Mouse (Mus musculus): ENCODE data around the gene Psip1. TPM values are rescaled to one million over a fixed set of nuclear protein-coding genes. Genes with fewer than 3 reads are reported as not detected.

Gene Psip1
- total and polyA plus RNA-seq, 2 experiments from 2014 or later, result 151 to 284 TPM

GRCm38 (mm10) chr4:83427696-83428095 is 58.6 kb downstream of the Psip1 start:
- ATAC-seq (no peak), DNase-seq (ENCODE audit: low spot score) (no peak)
- H3K4me2 ChIP-seq (ENCODE audit: low read depth, low read length), result no peak overlapping the region
- H3K27me3 ChIP-seq (ENCODE audit: insufficient read depth, low read length), result no peaks in the 10 kb centered on the region
- H3K4me1 ChIP-seq (ENCODE audit: insufficient read depth, low read length), result no peaks in the 10 kb centered on the region
- H3K36me3 ChIP-seq (ENCODE audit: insufficient read depth, low read length), result peaks cover 8% of the 10 kb centered on the region
- no peak for TF ChIP-seq CTCF (IDR thresholded peaks at IDR 0.05; ENCODE audit: low read depth)
- no peaks in the 10 kb centered on the region for H3K9me3 ChIP-seq (ENCODE audit: low read length)
- 95% methylated on average over 8 of the region's 8 CpGs for WGBS
- H3K27ac ChIP-seq, result no peak overlapping the region
- no peak overlapping the region for H3K9ac ChIP-seq (replicated peaks; ENCODE audit: low read length)
- H3K4me3 ChIP-seq (ENCODE audit: low read length), result no peak overlapping the region

- no peak for DNase-seq (ENCODE audit: low spot score)
- Histone ChIP-seq H3K36me3 (ENCODE audit: insufficient read depth, low read length) (peaks cover 8% of the 10 kb centered on the region), H3K9me3 (ENCODE audit: low read length) (no peaks in the 10 kb centered on the region), H3K27me3 (ENCODE audit: insufficient read depth, low read length) (no peaks in the 10 kb centered on the region), H3K27ac (no peak overlapping the region), H3K4me1 (ENCODE audit: insufficient read depth, low read length) (no peaks in the 10 kb centered on the region), H3K4me2 (ENCODE audit: low read depth, low read length) (no peak overlapping the region), H3K9ac (replicated peaks; ENCODE audit: low read length) (no peak overlapping the region), H3K4me3 (ENCODE audit: low read length) (no peak overlapping the region)
- ATAC-seq, result no peak
- TF ChIP-seq CTCF (IDR thresholded peaks at IDR 0.05; ENCODE audit: low read depth), result no peak
- 98% methylated on average over 7 of the region's 7 CpGs for WGBS
Measured at GRCm38 (mm10) chr4:83427141-83427540, 59.1 kb downstream of the Psip1 start.

GRCm38 (mm10) chr4:83425119-83425518 is 61.1 kb downstream of the Psip1 start:
- no peak for DNase-seq (ENCODE audit: low spot score)
- no peak for ATAC-seq
- H3K9ac ChIP-seq (replicated peaks; ENCODE audit: low read length), result no peak overlapping the region
- H3K4me3 ChIP-seq (ENCODE audit: low read length), result no peak overlapping the region
- peaks cover 8% of the 10 kb centered on the region for H3K36me3 ChIP-seq (ENCODE audit: insufficient read depth, low read length)
- TF ChIP-seq CTCF (IDR thresholded peaks at IDR 0.05; ENCODE audit: low read depth), result no peak
- H3K27ac ChIP-seq, result no peak overlapping the region
- no peak overlapping the region for H3K4me2 ChIP-seq (ENCODE audit: low read depth, low read length)
- H3K4me1 ChIP-seq (ENCODE audit: insufficient read depth, low read length), result no peaks in the 10 kb centered on the region
- no peaks in the 10 kb centered on the region for H3K9me3 ChIP-seq (ENCODE audit: low read length)
- H3K27me3 ChIP-seq (ENCODE audit: insufficient read depth, low read length), result no peaks in the 10 kb centered on the region
- WGBS, result 95% methylated on average over 4 of the region's 4 CpGs

- Histone ChIP-seq H3K4me2 (ENCODE audit: low read depth, low read length) (no peak overlapping the region), H3K27me3 (ENCODE audit: insufficient read depth, low read length) (no peaks in the 10 kb centered on the region), H3K27ac (no peak overlapping the region), H3K4me1 (ENCODE audit: insufficient read depth, low read length) (no peaks in the 10 kb centered on the region), H3K36me3 (ENCODE audit: insufficient read depth, low read length) (peaks cover 8% of the 10 kb centered on the region), H3K9ac (replicated peaks; ENCODE audit: low read length) (no peak overlapping the region), H3K4me3 (ENCODE audit: low read length) (no peak overlapping the region), H3K9me3 (ENCODE audit: low read length) (no peaks in the 10 kb centered on the region)
- DNase-seq (ENCODE audit: low spot score) (no peak), ATAC-seq (no peak)
- no peak for TF ChIP-seq CTCF (IDR thresholded peaks at IDR 0.05; ENCODE audit: low read depth)
- 95% methylated on average over 6 of the region's 6 CpGs for WGBS
Measured at GRCm38 (mm10) chr4:83423641-83424040, 62.6 kb downstream of the Psip1 start.

GRCm38 (mm10) chr4:83418781-83419180 is 67.5 kb downstream of the Psip1 start:
- WGBS, result 65% methylated on average over 2 of the region's 2 CpGs
- Histone ChIP-seq H3K36me3 (ENCODE audit: insufficient read depth, low read length) (no peaks in the 10 kb centered on the region), H3K9ac (replicated peaks; ENCODE audit: low read length) (peak overlapping the region; percentile 94; the same call in 1 of the 2 replicates), H3K27ac (no peak overlapping the region), H3K4me3 (ENCODE audit: low read length) (peak overlapping the region; percentile 94), H3K9me3 (ENCODE audit: low read length) (no peaks in the 10 kb centered on the region), H3K4me1 (ENCODE audit: insufficient read depth, low read length) (peaks cover 3% of the 10 kb centered on the region; the same call in 1 of the 2 replicates), H3K4me2 (ENCODE audit: low read depth, low read length) (peak overlapping the region; percentile 67), H3K27me3 (ENCODE audit: insufficient read depth, low read length) (no peaks in the 10 kb centered on the region)
- ATAC-seq, result no peak
- DNase-seq (ENCODE audit: low spot score), result no peak
- TF ChIP-seq CTCF (IDR thresholded peaks at IDR 0.05; ENCODE audit: low read depth), result no peak

- Histone ChIP-seq H3K4me1 (ENCODE audit: insufficient read depth, low read length) (peaks cover 3% of the 10 kb centered on the region; the same call in 1 of the 2 replicates), H3K9ac (replicated peaks; ENCODE audit: low read length) (peak overlapping the region; percentile 94), H3K4me2 (ENCODE audit: low read depth, low read length) (peak overlapping the region; percentile 67), H3K36me3 (ENCODE audit: insufficient read depth, low read length) (no peaks in the 10 kb centered on the region), H3K9me3 (ENCODE audit: low read length) (no peaks in the 10 kb centered on the region), H3K4me3 (ENCODE audit: low read length) (peak overlapping the region; percentile 94), H3K27ac (peak overlapping the region; percentile 93), H3K27me3 (ENCODE audit: insufficient read depth, low read length) (no peaks in the 10 kb centered on the region)
- peak; percentile 75; the same call in 1 of the 2 replicates for ATAC-seq
- 0% methylated on average over 30 of the region's 30 CpGs for WGBS
- no peak for DNase-seq (ENCODE audit: low spot score)
- no peak for TF ChIP-seq CTCF (IDR thresholded peaks at IDR 0.05; ENCODE audit: low read depth)
Measured at GRCm38 (mm10) chr4:83417820-83418186, 68.5 kb downstream of the Psip1 start.

- H3K4me2 ChIP-seq (ENCODE audit: low read depth, low read length), result peak within 1 kb of the TSS; percentile 67
- no peaks in the 10 kb centered on the region for H3K9me3 ChIP-seq (ENCODE audit: low read length)
- WGBS, result 1% methylated on average over 41 of the region's 41 CpGs
- peak within 1 kb of the TSS; percentile 94 for H3K4me3 ChIP-seq (ENCODE audit: low read length)
- peak within 1 kb of the TSS; percentile 94 for H3K9ac ChIP-seq (replicated peaks; ENCODE audit: low read length)
- ATAC-seq, result peak; percentile 99
- no peak; the same call in 1 of the 2 replicates for TF ChIP-seq CTCF (IDR thresholded peaks at IDR 0.05; ENCODE audit: low read depth)
- H3K27ac ChIP-seq, result peak within 1 kb of the TSS; percentile 93
- DNase-seq (ENCODE audit: low spot score), result peak; percentile 98
- H3K27me3 ChIP-seq (ENCODE audit: insufficient read depth, low read length), result no peaks in the 10 kb centered on the region
- H3K4me1 ChIP-seq (ENCODE audit: insufficient read depth, low read length), result peaks cover 3% of the 10 kb centered on the region; the same call in 1 of the 2 replicates
- H3K36me3 ChIP-seq (ENCODE audit: insufficient read depth, low read length), result no peaks in the 10 kb centered on the region
Measured at GRCm38 (mm10) chr4:83417160-83417819, 69.0 kb downstream of the Psip1 start, which contains the start of gene Snapc3. Gene Snapc3, plus strand, starts transcription at chr4:83417724.

Data from hindbrain, postnatal 0 days (tissue).